Comparison of ENCODE assay signal across 8 mouse cellular contexts in the genomic region with DNA sequence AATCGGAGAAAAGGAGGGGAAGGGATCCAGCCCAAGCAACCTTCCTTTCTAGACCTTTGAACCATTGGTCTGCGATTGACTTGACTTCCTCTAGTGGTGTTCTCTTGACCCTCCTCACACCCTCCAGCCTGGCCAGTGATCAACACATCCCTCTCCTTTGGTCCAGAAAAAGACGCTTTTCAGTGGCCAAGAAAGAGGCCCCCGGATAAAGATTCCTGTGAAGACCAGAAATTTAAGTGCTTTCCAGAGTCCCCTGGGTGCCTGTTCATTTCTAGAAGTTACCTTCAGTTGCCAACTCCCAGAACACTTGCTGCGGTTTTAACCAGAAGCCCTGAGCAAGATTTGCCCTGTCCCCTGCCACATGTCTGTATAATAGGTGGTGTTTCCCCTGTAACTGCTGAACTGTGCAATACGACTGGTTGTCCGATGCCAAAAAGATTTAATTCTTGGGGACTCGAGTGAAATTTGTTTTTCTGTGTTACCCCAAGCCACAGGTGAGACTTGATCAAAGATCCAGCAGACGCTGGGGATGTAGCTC. TPM values are rescaled to one million over a fixed set of nuclear protein-coding genes. Genes with fewer than 3 reads are reported as not detected.
DNase-seq lines count a peak whose midpoint lies in the region; ATAC-seq and TF ChIP-seq lines count a peak whose summit lies in the region.
"Not testable (repeated sequence)": the region's sequence is repeated elsewhere in the genome, so short reads cannot be mapped to it uniquely, and the experiment has no call there.

Gene Bud23 (minus strand): TSS at position 51 of the 538 bp plus-strand sequence.

- H3K9ac ChIP-seq in MEL (ENCODE audit: control insufficient read depth, low read depth, low read length, poor library complexity, severe bottlenecking): peak within 1 kb of the TSS; percentile 93
- H3K9ac ChIP-seq in embryonic facial prominence, embryonic 12.5 days: peak within 1 kb of the TSS; percentile 79
- H3K9ac ChIP-seq in kidney, embryonic 15.5 days: peak within 1 kb of the TSS; percentile 88
- H3K9ac ChIP-seq in limb, embryonic 11.5 days (ENCODE audit: low read length): peak within 1 kb of the TSS; percentile 85

- peak within 1 kb of the TSS; percentile 82 to 92 for H3K4me3 ChIP-seq in MEL (ENCODE audit: control insufficient read depth in 1 of 2, insufficient read depth in 1 of 2, low read depth in 2 of 2, low read length in 2 of 2)
- H3K4me3 ChIP-seq in embryonic facial prominence, embryonic 12.5 days: peak within 1 kb of the TSS; percentile 94
- peak within 1 kb of the TSS; percentile 88 for H3K4me3 ChIP-seq in kidney, embryonic 15.5 days (replicated peaks)
- H3K4me3 ChIP-seq in limb, embryonic 11.5 days (ENCODE audit: low read depth, low read length): peak within 1 kb of the TSS; percentile 97
- peak within 1 kb of the TSS; percentile 96 for H3K4me3 ChIP-seq in megakaryocyte, embryonic 14.5 days (replicated peaks)
- H3K4me3 ChIP-seq in small intestine, adult 2 months (ENCODE audit: low read depth, low read length): peak within 1 kb of the TSS; percentile 84

- 80% methylated on average over 9 of the region's 9 CpGs for WGBS in embryonic facial prominence, embryonic 12.5 days
- 76% methylated on average over 9 of the region's 9 CpGs for WGBS in kidney, embryonic 15.5 days
- 78% methylated on average over 9 of the region's 9 CpGs for WGBS in limb, embryonic 11.5 days
- WGBS in small intestine, adult 2 months: 61% methylated on average over 9 of the region's 9 CpGs

- peaks cover 0 to 11% of the 10 kb centered on the region in 2 experiments; a peak in 3 of 4 replicates for H3K36me3 ChIP-seq in MEL (ENCODE audit: control insufficient read depth in 1 of 2, insufficient read depth in 2 of 2, low read length in 2 of 2)
- H3K36me3 ChIP-seq in embryonic facial prominence, embryonic 12.5 days: peaks cover 47% of the 10 kb centered on the region
- peaks cover 52% of the 10 kb centered on the region for H3K36me3 ChIP-seq in kidney, embryonic 15.5 days
- peaks cover 13% of the 10 kb centered on the region for H3K36me3 ChIP-seq in limb, embryonic 11.5 days (ENCODE audit: control insufficient read depth, insufficient read depth, low read length)
- H3K36me3 ChIP-seq in megakaryocyte, embryonic 14.5 days (replicated peaks; ENCODE audit: low read length): peaks cover 52% of the 10 kb centered on the region
- not testable (repeated sequence) for H3K36me3 ChIP-seq in small intestine, adult 2 months (ENCODE audit: control insufficient read depth, insufficient read depth, low read length)

- not testable (repeated sequence) for DNase-seq in MEL (ENCODE audit: low read depth, low spot score); gastrocnemius, postnatal 14 days; heart, postnatal 25 days (ENCODE audit: low spot score); limb, embryonic 11.5 days (ENCODE audit: low spot score)

- H3K79me2 ChIP-seq in MEL (ENCODE audit: control insufficient read depth, insufficient read depth, low read length, poor library complexity): peaks cover 22% of the 10 kb centered on the region

- not testable (repeated sequence) for TF ChIP-seq EP300 in MEL (IDR thresholded peaks at IDR 0.05; ENCODE audit: low read depth in 1 of 2, low read length in 2 of 2)

- not testable (repeated sequence) for ATAC-seq in embryonic facial prominence, embryonic 12.5 days (ENCODE audit: insufficient number of reproducible peaks, insufficient read depth, low FRiP score, low TSS enrichment); kidney, embryonic 15.5 days (replicated peaks; ENCODE audit: low FRiP score); limb, embryonic 11.5 days (ENCODE audit: insufficient number of reproducible peaks, low FRiP score, low TSS enrichment, low read depth)

- not testable (repeated sequence) for TF ChIP-seq RAD21 in MEL (IDR thresholded peaks at IDR 0.05; ENCODE audit: low read depth, low read length)

- not testable (repeated sequence) for H3K9me3 ChIP-seq in MEL (replicated peaks; ENCODE audit: insufficient read depth, low read length); embryonic facial prominence, embryonic 12.5 days; kidney, embryonic 15.5 days (replicated peaks); limb, embryonic 11.5 days (ENCODE audit: control insufficient read depth, low read length); megakaryocyte, embryonic 14.5 days

- not testable (repeated sequence) for TF ChIP-seq POLR2A in MEL (IDR thresholded peaks at IDR 0.05; ENCODE audit: control insufficient read depth in 1 of 2, insufficient read depth in 1 of 2, low read depth in 1 of 2, low read length in 2 of 2, poor library complexity in 1 of 2); small intestine, adult 2 months (IDR thresholded peaks at IDR 0.05; ENCODE audit: low read depth, low read length)

- intact Hi-C loops in gastrocnemius, postnatal 14 days (cut with DNase I; ENCODE audit: low total_unique reads): not testable (repeated sequence)
- intact Hi-C loops in heart, postnatal 25 days (cut with DNase I): loop anchor here (5.0 kb wide), 1 partner anchor 43 kb away; the partner anchor contains the start of gene Stx1a

- peak within 1 kb of the TSS; percentile 31 for H3K27ac ChIP-seq in MEL (ENCODE audit: control insufficient read depth, low read depth, low read length)
- H3K27ac ChIP-seq in embryonic facial prominence, embryonic 12.5 days: peak within 1 kb of the TSS; percentile 60; the same call in 1 of the 2 replicates
- peak within 1 kb of the TSS; percentile 70 for H3K27ac ChIP-seq in kidney, embryonic 15.5 days
- 0 out of 2 replicates have a peak within 1 kb of the TSS, but pooled peaks have one; percentile 36 for H3K27ac ChIP-seq in limb, embryonic 11.5 days (replicated peaks; ENCODE audit: low read depth, low read length)
- peak within 1 kb of the TSS; percentile 51 for H3K27ac ChIP-seq in small intestine, adult 2 months (ENCODE audit: insufficient read depth, low read depth, low read length)

- TF ChIP-seq CTCF in MEL (IDR thresholded peaks at IDR 0.05 in 2 of 3, conservative IDR thresholded peaks at IDR 0.05 in 1 of 3; ENCODE audit: control insufficient read depth in 1 of 3, insufficient read depth in 1 of 3, low read depth in 2 of 3, low read length in 3 of 3, poor library complexity in 1 of 3, severe bottlenecking in 1 of 3); small intestine, adult 2 months (IDR thresholded peaks at IDR 0.05; ENCODE audit: extremely low read depth, insufficient read length, insufficient replicate concordance, low read depth, low read length): not testable (repeated sequence)

- H3K27me3 ChIP-seq in MEL (ENCODE audit: control insufficient read depth in 1 of 2, insufficient read depth in 2 of 2, low read length in 2 of 2); embryonic facial prominence, embryonic 12.5 days; kidney, embryonic 15.5 days; limb, embryonic 11.5 days (ENCODE audit: control insufficient read depth, insufficient read depth, low read length); megakaryocyte, embryonic 14.5 days (replicated peaks); small intestine, adult 2 months (ENCODE audit: control insufficient read depth, insufficient read depth, low read length): not testable (repeated sequence)

- peak within 1 kb of the TSS; percentile 93 for H3K4me2 ChIP-seq in embryonic facial prominence, embryonic 12.5 days (replicated peaks)
- peak within 1 kb of the TSS; percentile 95 for H3K4me2 ChIP-seq in kidney, embryonic 15.5 days
- H3K4me2 ChIP-seq in limb, embryonic 11.5 days (ENCODE audit: low read depth, severe bottlenecking): peak within 1 kb of the TSS; percentile 89

- H3K4me1 ChIP-seq in MEL (ENCODE audit: control insufficient read depth in 1 of 2, insufficient read depth in 2 of 2, low read length in 2 of 2): peaks cover 3 to 13% of the 10 kb centered on the region in 2 experiments
- 0 out of 2 replicates have a peak, but pooled peaks cover 11% of the 10 kb centered on the region for H3K4me1 ChIP-seq in embryonic facial prominence, embryonic 12.5 days
- peaks cover 25% of the 10 kb centered on the region for H3K4me1 ChIP-seq in kidney, embryonic 15.5 days
- H3K4me1 ChIP-seq in limb, embryonic 11.5 days (ENCODE audit: control insufficient read depth, insufficient read depth, low read length); small intestine, adult 2 months (ENCODE audit: control insufficient read depth, insufficient read depth, insufficient read length, low read length): not testable (repeated sequence)
- peaks cover 39% of the 10 kb centered on the region for H3K4me1 ChIP-seq in megakaryocyte, embryonic 14.5 days

RNA-seq across cellular contexts. Expression of gene Bud23, which starts in this region (rescaled TPM):
- total RNA-seq in MEL (2012; rRNA removed): 87.5 and 101 TPM in 2 replicates
- polyA plus RNA-seq in MEL (2012; ENCODE audit: insufficient read depth in 1 of 2, insufficient read length in 2 of 2, low read depth in 1 of 2, low replicate concordance in 2 of 2, missing spikeins in 1 of 2): 100 to 1,000 TPM in 1 of 2 experiments, not detected in 1; 222 TPM
- 145 and 154 TPM in 2 replicates for polyA plus RNA-seq in embryonic facial prominence, embryonic 12.5 days (2016; fragmentation: Nextera tagmentation; extraction: Ambion mirVana)
- 10 to 100 TPM; 24.7 to 33.0 TPM for total RNA-seq in gastrocnemius, postnatal 14 days (2021)
- total RNA-seq in heart, postnatal 25 days (2021): 10 to 100 TPM; 22.3 to 22.7 TPM
- polyA plus RNA-seq in kidney, embryonic 15.5 days (2015; fragmentation: Nextera tagmentation; extraction: Ambion mirVana): 121 and 137 TPM in 2 replicates
- polyA plus RNA-seq in limb, embryonic 11.5 days (2014; fragmentation: Nextera tagmentation; extraction: Ambion mirVana): 156 and 157 TPM in 2 replicates
- polyA plus RNA-seq in megakaryocyte, embryonic 14.5 days (2012; ENCODE audit: insufficient read depth, low replicate concordance): 67.0 and 146 TPM in 2 replicates
- polyA plus RNA-seq in small intestine, adult 2 months (2012; rRNA removed): 31.2 and 43.7 TPM in 2 replicates
